Mouse (Mus musculus): ENCODE measurements around the gene Agrp. TPM values are rescaled to one million over a fixed set of nuclear protein-coding genes. Genes with fewer than 3 reads are reported as not detected.

Gene Agrp
- total and polyA plus RNA-seq, 3 experiments, result 0.63 TPM; not detected in 2

GRCm38 (mm10) chr8:105638510-105638909, 1.3 kb upstream of the Agrp start:
- peak; percentile 4; the same call in 1 of the 2 replicates for TF ChIP-seq SIN3A (IDR thresholded peaks at IDR 0.05; ENCODE audit: low read length)
- no peak for TF ChIP-seq SMC3 (IDR thresholded peaks at IDR 0.05; ENCODE audit: low read depth, low read length)
- Histone ChIP-seq H3K9me3 (replicated peaks; ENCODE audit: insufficient read depth, low read length) (no peaks in the 10 kb centered on the region), H3K9ac (ENCODE audit: control insufficient read depth, low read depth, low read length, poor library complexity, severe bottlenecking) (peak overlapping the region; percentile 99), H3K36me3 (ENCODE audit: control insufficient read depth in 1 of 2, insufficient read depth in 2 of 2, low read length in 2 of 2) (peaks cover 3 to 52% of the 10 kb centered on the region in 2 experiments), H3K4me3 (ENCODE audit: control insufficient read depth in 1 of 2, insufficient read depth in 1 of 2, low read depth in 2 of 2, low read length in 2 of 2) (peak overlapping the region; percentile 1 to 16; a peak in 3 of 4 replicates), H3K27ac (ENCODE audit: control insufficient read depth, low read depth, low read length) (no peak overlapping the region), H3K27me3 (ENCODE audit: control insufficient read depth in 1 of 2, insufficient read depth in 2 of 2, low read length in 2 of 2) (no peaks in the 10 kb centered on the region), H3K4me1 (ENCODE audit: control insufficient read depth in 1 of 2, insufficient read depth in 2 of 2, low read length in 2 of 2) (peaks cover 2 to 18% of the 10 kb centered on the region in 2 experiments; a peak in 2 of 4 replicates), H3K79me2 (ENCODE audit: control insufficient read depth, insufficient read depth, low read length, poor library complexity) (peaks cover 65% of the 10 kb centered on the region)
- no peak for DNase-seq (ENCODE audit: low read depth, low spot score)

GRCm38 (mm10) chr8:105637601-105638041, 428 bp upstream of the Agrp start:
- H3K27me3 ChIP-seq (ENCODE audit: control insufficient read depth in 1 of 2, insufficient read depth in 2 of 2, low read length in 2 of 2), result no peaks in the 10 kb centered on the region
- H3K79me2 ChIP-seq (ENCODE audit: control insufficient read depth, insufficient read depth, low read length, poor library complexity), result peaks cover 59% of the 10 kb centered on the region
- H3K4me3 ChIP-seq (ENCODE audit: control insufficient read depth in 1 of 2, insufficient read depth in 1 of 2, low read depth in 2 of 2, low read length in 2 of 2), result peak overlapping the region; percentile 97 to 99
- DNase-seq (ENCODE audit: low read depth, low spot score), result peak; percentile 74
- TF ChIP-seq CTCF (IDR thresholded peaks at IDR 0.05 in 2 of 3, conservative IDR thresholded peaks at IDR 0.05 in 1 of 3; ENCODE audit: control insufficient read depth in 1 of 3, insufficient read depth in 1 of 3, low read depth in 2 of 3, low read length in 3 of 3, poor library complexity in 1 of 3, severe bottlenecking in 1 of 3) (no peak), RCOR1 (IDR thresholded peaks at IDR 0.05; ENCODE audit: low read depth, low read length) (no peak), ZMIZ1 (IDR thresholded peaks at IDR 0.05; ENCODE audit: low read depth, low read length) (no peak), GABPA (IDR thresholded peaks at IDR 0.05; ENCODE audit: low read depth, low read length) (no peak), CHD1 (IDR thresholded peaks at IDR 0.05; ENCODE audit: low read depth, low read length) (peak; percentile 81; the same call in 1 of the 2 replicates), UBTF (IDR thresholded peaks at IDR 0.05; ENCODE audit: borderline replicate concordance, insufficient read depth, low read depth, low read length) (no peak), BHLHE40 (IDR thresholded peaks at IDR 0.05; ENCODE audit: borderline replicate concordance, low read depth, low read length) (no peak), USF2 (IDR thresholded peaks at IDR 0.05; ENCODE audit: borderline replicate concordance in 1 of 2, insufficient read depth in 1 of 2, low read depth in 1 of 2, low read length in 2 of 2) (no peak), ZNF384 (IDR thresholded peaks at IDR 0.05; ENCODE audit: low read depth, low read length) (no peak), EP300 (IDR thresholded peaks at IDR 0.05; ENCODE audit: low read depth in 1 of 2, low read length in 2 of 2) (no peak), TAL1 (IDR thresholded peaks at IDR 0.05; ENCODE audit: low read length) (no peak), MXI1 (IDR thresholded peaks at IDR 0.05; ENCODE audit: low read depth, low read length) (peak; percentile 56; the same call in 1 of the 2 replicates), NELFE (IDR thresholded peaks at IDR 0.05; ENCODE audit: low read depth, low read length) (no peak), MEF2A (IDR thresholded peaks at IDR 0.05; ENCODE audit: extremely low read depth, insufficient replicate concordance, low read depth, low read length, poor library complexity, severe bottlenecking) (no peak), ELF1 (IDR thresholded peaks at IDR 0.05; ENCODE audit: low read depth, low read length) (no peak), SIN3A (IDR thresholded peaks at IDR 0.05; ENCODE audit: low read length) (peak; percentile 50), MAX (IDR thresholded peaks at IDR 0.05; ENCODE audit: low read length) (no peak), NRF1 (IDR thresholded peaks at IDR 0.05; ENCODE audit: insufficient read depth, low read depth, low read length, poor library complexity, severe bottlenecking) (no peak), ETS1 (IDR thresholded peaks at IDR 0.05; ENCODE audit: low read depth, low read length) (no peak), RAD21 (IDR thresholded peaks at IDR 0.05; ENCODE audit: low read depth, low read length) (no peak), POLR2AphosphoS5 (IDR thresholded peaks at IDR 0.05; ENCODE audit: borderline replicate concordance, low read depth, low read length) (no peak), POLR2AphosphoS2 (IDR thresholded peaks at IDR 0.05; ENCODE audit: low read length) (no peak), SMC3 (IDR thresholded peaks at IDR 0.05; ENCODE audit: low read depth, low read length) (no peak), GATA1 (IDR thresholded peaks at IDR 0.05; ENCODE audit: low read depth, low read length) (no peak), TBP (IDR thresholded peaks at IDR 0.05; ENCODE audit: low read depth, low read length) (0 out of 2 replicates have a peak, but pooled peaks have one; percentile 33)
- peak overlapping the region; percentile 99 for H3K9ac ChIP-seq (ENCODE audit: control insufficient read depth, low read depth, low read length, poor library complexity, severe bottlenecking)
- peaks cover 2 to 18% of the 10 kb centered on the region in 2 experiments; a peak in 2 of 4 replicates for H3K4me1 ChIP-seq (ENCODE audit: control insufficient read depth in 1 of 2, insufficient read depth in 2 of 2, low read length in 2 of 2)
- no peaks in the 10 kb centered on the region for H3K9me3 ChIP-seq (replicated peaks; ENCODE audit: insufficient read depth, low read length)
- H3K36me3 ChIP-seq (ENCODE audit: control insufficient read depth in 1 of 2, insufficient read depth in 2 of 2, low read length in 2 of 2), result peaks cover 0 to 48% of the 10 kb centered on the region in 2 experiments; a peak in 3 of 4 replicates
- peak overlapping the region; percentile 98 for H3K27ac ChIP-seq (ENCODE audit: control insufficient read depth, low read depth, low read length)

All from MEL (cell line).